ENCODE assay signal across 8 mouse cellular contexts in the genomic region with DNA sequence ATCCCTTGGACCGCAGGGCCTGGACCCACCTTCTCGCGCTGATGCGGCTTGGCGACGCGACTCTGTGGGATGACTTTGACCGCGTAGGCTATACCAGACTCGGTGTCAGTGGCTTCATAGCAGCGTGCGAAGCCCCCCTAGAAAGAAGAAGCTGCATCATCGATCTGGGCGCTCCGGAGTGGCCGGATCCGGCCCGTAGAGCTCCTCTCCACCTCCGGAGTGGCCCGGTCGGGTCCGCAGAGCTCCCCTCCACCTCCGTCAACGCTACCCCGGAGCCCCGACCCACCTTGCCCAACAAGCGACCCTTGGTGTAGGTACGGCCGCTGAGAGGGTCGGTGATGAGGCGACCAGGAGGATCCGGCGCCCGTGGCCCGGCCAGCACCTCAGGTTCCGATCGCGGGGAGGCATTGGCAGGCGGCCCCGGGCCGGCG. TPM values are rescaled to one million over a fixed set of nuclear protein-coding genes. Genes with fewer than 3 reads are reported as not detected.
DNase-seq lines count a peak whose midpoint lies in the region; ATAC-seq lines count a peak whose summit lies in the region.

No protein-coding gene starts in this region.

- peaks cover 9% of the 10 kb centered on the region; the same call in 1 of the 2 replicates for H3K79me2 ChIP-seq in macrophage (ENCODE audit: inconsistent target)

- H3K4me3 ChIP-seq in kidney, embryonic 14.5 days (ENCODE audit: low read length) = peak overlapping the region; percentile 71
- peak overlapping the region; percentile 54 for H3K4me3 ChIP-seq in macrophage (ENCODE audit: inconsistent target)

- intact Hi-C loops in left cerebral cortex, postnatal 4 days (cut with DNase I) = no loop called here

- H3K9ac ChIP-seq in kidney, embryonic 14.5 days (ENCODE audit: low read depth, low read length) = peak overlapping the region; percentile 74

- H3K36me3 ChIP-seq in kidney, embryonic 14.5 days (ENCODE audit: control insufficient read depth, insufficient read depth, low read length) = peaks cover 3% of the 10 kb centered on the region; the same call in 1 of the 2 replicates
- H3K36me3 ChIP-seq in macrophage (ENCODE audit: inconsistent target) = peaks cover 5% of the 10 kb centered on the region; the same call in 1 of the 2 replicates

- H3K4me1 ChIP-seq in kidney, embryonic 14.5 days (ENCODE audit: control insufficient read depth, insufficient read depth, low read length) = peaks cover 9% of the 10 kb centered on the region; the same call in 1 of the 2 replicates

- peak overlapping the region; percentile 92 for H3K4me2 ChIP-seq in kidney, embryonic 14.5 days (replicated peaks; ENCODE audit: low read depth, low read length)

- DNase-seq in kidney, adult 9 months = no peak
- DNase-seq in Muller cell, postnatal 12 days (ENCODE audit: inconsistent ontology term) = peak; percentile 35
- no peak for DNase-seq in ovary, postnatal 14 days (ENCODE audit: low spot score)
- DNase-seq in left cerebral cortex, postnatal 4 days = no peak
- DNase-seq in frontal cortex, postnatal 36 days (ENCODE audit: low spot score in 2 of 2) = no peak

- H3K9me3 ChIP-seq in kidney, embryonic 14.5 days (ENCODE audit: control insufficient read depth, low read length) = no peaks in the 10 kb centered on the region

- H3K27me3 ChIP-seq in kidney, embryonic 14.5 days (ENCODE audit: control insufficient read depth, insufficient read depth, low read length) = peaks cover 14% of the 10 kb centered on the region

- ATAC-seq in kidney, embryonic 14.5 days (ENCODE audit: low FRiP score, low TSS enrichment) = peak; percentile 56
- peak; percentile 13 for ATAC-seq in granulocyte monocyte progenitor cell, adult 5-6 weeks (replicated peaks; ENCODE audit: poor library complexity, severe bottlenecking)

- under 1% methylated on average over 42 of the region's 42 CpGs for WGBS in kidney, embryonic 14.5 days
- 2% methylated on average over 33 of the region's 42 CpGs for WGBS in macrophage (ENCODE audit: missing documents)

- no peak overlapping the region for H3K27ac ChIP-seq in kidney, embryonic 14.5 days (ENCODE audit: low read depth, low read length)
- H3K27ac ChIP-seq in macrophage = 0 out of 2 replicates have a peak overlapping the region, but pooled peaks have one; percentile 17

RNA-seq across cellular contexts. Expression of a gene that starts 0.4 kb away (rescaled TPM):
- 2.4 and 2.9 TPM in 2 replicates for polyA plus RNA-seq in kidney, embryonic 14.5 days (2014; fragmentation: Nextera tagmentation; extraction: Ambion mirVana)
- total RNA-seq in granulocyte monocyte progenitor cell, adult 5-6 weeks (2014; fragmentation: Nextera tagmentation) = 1.5 and 2.2 TPM in 2 replicates
- 1.5 and 2.5 TPM in 2 replicates for total RNA-seq in granulocyte monocyte progenitor cell, adult 5-6 weeks (2017)
- 10 to 100 TPM in 6 of 26 experiments, 1 to 10 TPM in 19, under 1 TPM in 1; 0.67 to 21.3 (median 6.8) TPM for total RNA-seq in macrophage (2018; cell fraction: chromatin; rRNA removed)
- total RNA-seq in macrophage (2018; cell fraction: cytosol; rRNA removed) = 1 to 10 TPM in 25 of 26 experiments, under 1 TPM in 1; 0.48 to 6.3 (median 2.9) TPM
- total RNA-seq in macrophage (2018; cell fraction: nucleus; rRNA removed) = 10 to 100 TPM in 9 of 26 experiments, 1 to 10 TPM in 17; 2.6 to 33.1 (median 6.9) TPM
- 1.5 to 7.7 TPM (median 2.0 TPM) in 3 replicates for polyA plus RNA-seq in macrophage (2018)
- total RNA-seq in left cerebral cortex, postnatal 4 days (2021) = 10 to 100 TPM; 19.4 to 21.4 TPM

RNA-seq across cellular contexts. Expression of a gene that starts 6.8 kb away (rescaled TPM):
- polyA plus RNA-seq in kidney, embryonic 14.5 days (2014; fragmentation: Nextera tagmentation; extraction: Ambion mirVana) = not detected in 2 replicates
- 0.77 TPM in 1 of 2 replicates, not detected in the other for total RNA-seq in granulocyte monocyte progenitor cell, adult 5-6 weeks (2014; fragmentation: Nextera tagmentation)
- total RNA-seq in granulocyte monocyte progenitor cell, adult 5-6 weeks (2017) = not detected in 2 replicates
- total RNA-seq in macrophage (2018; cell fraction: chromatin; rRNA removed) = 1 to 10 TPM in 17 of 26 experiments, not detected in 9; 1.3 to 7.4 (median 2.8) TPM
- 1 to 10 TPM in 22 of 26 experiments, under 1 TPM in 4; 0.42 to 4.0 (median 2.2) TPM for total RNA-seq in macrophage (2018; cell fraction: cytosol; rRNA removed)
- 10 to 100 TPM in 1 of 26 experiments, 1 to 10 TPM in 17, not detected in 8; 1.2 to 10.0 (median 2.9) TPM for total RNA-seq in macrophage (2018; cell fraction: nucleus; rRNA removed)
- 0.68 to 2.6 TPM (median 0.93 TPM) in 3 replicates for polyA plus RNA-seq in macrophage (2018)
- under 1 TPM; 0.52 to 0.58 TPM for total RNA-seq in left cerebral cortex, postnatal 4 days (2021)

RNA-seq across cellular contexts. Expression of a gene that starts 7.9 kb away (rescaled TPM):
- 6.2 TPM in 2 replicates for polyA plus RNA-seq in kidney, embryonic 14.5 days (2014; fragmentation: Nextera tagmentation; extraction: Ambion mirVana)
- total RNA-seq in granulocyte monocyte progenitor cell, adult 5-6 weeks (2014; fragmentation: Nextera tagmentation) = 5.0 and 14.5 TPM in 2 replicates
- total RNA-seq in granulocyte monocyte progenitor cell, adult 5-6 weeks (2017) = 6.9 and 7.2 TPM in 2 replicates
- total RNA-seq in macrophage (2018; cell fraction: chromatin; rRNA removed) = 10 to 100 TPM in 14 of 26 experiments, 1 to 10 TPM in 12; 1.6 to 22.6 (median 11.1) TPM
- total RNA-seq in macrophage (2018; cell fraction: cytosol; rRNA removed) = 1 to 10 TPM; 1.5 to 6.9 (median 3.5) TPM
- 10 to 100 TPM in 11 of 26 experiments, 1 to 10 TPM in 15; 1.8 to 31.5 (median 8.8) TPM for total RNA-seq in macrophage (2018; cell fraction: nucleus; rRNA removed)
- 1.5 to 11.4 TPM (median 1.9 TPM) in 3 replicates for polyA plus RNA-seq in macrophage (2018)
- total RNA-seq in left cerebral cortex, postnatal 4 days (2021) = 1 to 10 TPM; 8.0 to 8.4 TPM

RNA-seq across cellular contexts. Expression of a gene that starts 22.7 kb away (rescaled TPM):
- polyA plus RNA-seq in kidney, embryonic 14.5 days (2014; fragmentation: Nextera tagmentation; extraction: Ambion mirVana) = 1,419 and 1,934 TPM in 2 replicates
- 4,230 and 5,237 TPM in 2 replicates for total RNA-seq in granulocyte monocyte progenitor cell, adult 5-6 weeks (2014; fragmentation: Nextera tagmentation)
- total RNA-seq in granulocyte monocyte progenitor cell, adult 5-6 weeks (2017) = 2,283 and 2,839 TPM in 2 replicates
- total RNA-seq in macrophage (2018; cell fraction: chromatin; rRNA removed) = 100 to 1,000 TPM in 3 of 26 experiments, 10 to 100 TPM in 23; 30.7 to 242 (median 63.9) TPM
- 1,000 to 10,000 TPM in 9 of 26 experiments, 100 to 1,000 TPM in 17; 488 to 1,366 (median 810) TPM for total RNA-seq in macrophage (2018; cell fraction: cytosol; rRNA removed)
- 100 to 1,000 TPM in 24 of 26 experiments, 10 to 100 TPM in 2; 69.8 to 283 (median 141) TPM for total RNA-seq in macrophage (2018; cell fraction: nucleus; rRNA removed)
- 353 to 1,289 TPM (median 973 TPM) in 3 replicates for polyA plus RNA-seq in macrophage (2018)
- 100 to 1,000 TPM; 774 to 852 TPM for total RNA-seq in left cerebral cortex, postnatal 4 days (2021)

RNA-seq across cellular contexts. Expression of a gene that starts 37.5 kb away (rescaled TPM):
- polyA plus RNA-seq in kidney, embryonic 14.5 days (2014; fragmentation: Nextera tagmentation; extraction: Ambion mirVana) = 6.0 and 7.6 TPM in 2 replicates
- 0.97 TPM in 1 of 2 replicates, not detected in the other for total RNA-seq in granulocyte monocyte progenitor cell, adult 5-6 weeks (2014; fragmentation: Nextera tagmentation)
- total RNA-seq in granulocyte monocyte progenitor cell, adult 5-6 weeks (2017) = not detected in 2 replicates
- not detected for total RNA-seq in macrophage (2018; cell fraction: chromatin; rRNA removed)
- not detected for total RNA-seq in macrophage (2018; cell fraction: cytosol; rRNA removed)
- total RNA-seq in macrophage (2018; cell fraction: nucleus; rRNA removed) = not detected
- not detected in 3 replicates for polyA plus RNA-seq in macrophage (2018)
- 1 to 10 TPM; 5.8 to 6.5 TPM for total RNA-seq in left cerebral cortex, postnatal 4 days (2021)

Comparison
In these comparisons a context has a peak if more than half of its experiments do, and no peak if none do; other contexts are left out.
1. RNA of a gene that starts 0.4 kb away (total RNA-seq): 19.4 to 21.4 TPM in left cerebral cortex, postnatal 4 days; 1.5 to 2.5 TPM in granulocyte monocyte progenitor cell, adult 5-6 weeks; every median in the first group is over 4 times any median in the second.